20 mouse cellular contexts compared by ENCODE assay signal in the genomic region with DNA sequence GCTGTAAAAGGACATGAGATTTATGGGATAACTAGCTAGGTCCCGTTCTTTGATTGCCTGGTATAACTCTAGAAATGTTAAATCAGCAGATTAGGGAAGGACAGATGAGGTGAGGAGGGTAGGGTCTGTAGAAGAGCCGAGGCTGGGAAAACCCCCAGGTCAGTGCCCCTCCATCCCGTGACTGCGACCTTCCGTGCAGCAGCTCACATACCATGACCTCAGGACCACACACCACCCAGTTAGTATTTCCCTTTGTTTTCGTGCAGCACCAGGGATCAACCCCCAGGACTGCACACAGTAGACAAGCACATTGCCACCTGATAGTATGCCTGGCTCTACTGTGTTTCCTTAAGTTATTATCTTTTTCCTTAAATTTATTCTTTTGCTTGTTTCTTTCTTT. TPM values are rescaled to one million over a fixed set of nuclear protein-coding genes. Genes with fewer than 3 reads are reported as not detected.
"Had no signal": no experiment of that assay in that cellular context is flagged by ENCODE, and none has a peak within 500 bp of the region (broad histone marks: within the 10 kb centered on the region; RNA-seq: fewer than 3 reads in every experiment).

No protein-coding gene starts in this region.

- H3K4me3 ChIP-seq: left cerebral cortex, adult 2 months; limb, embryonic 12.5 days; limb, embryonic 15.5 days; midbrain, embryonic 12.5 days; midbrain, embryonic 15.5 days; neural tube, embryonic 12.5 days had no signal

- H3K9ac ChIP-seq: limb, embryonic 12.5 days; limb, embryonic 15.5 days; liver, embryonic 14.5 days; liver, postnatal 0 days; lung, embryonic 14.5 days; midbrain, embryonic 12.5 days; midbrain, embryonic 15.5 days; neural tube, embryonic 12.5 days had no signal

- H3K36me3 ChIP-seq: limb, embryonic 12.5 days; limb, embryonic 15.5 days; midbrain, embryonic 12.5 days; midbrain, embryonic 15.5 days; neural tube, embryonic 12.5 days had no signal

- H3K4me2 ChIP-seq: limb, embryonic 12.5 days; limb, embryonic 15.5 days; liver, embryonic 11.5 days; lung, embryonic 14.5 days; midbrain, embryonic 12.5 days; midbrain, embryonic 15.5 days; neural tube, embryonic 12.5 days had no signal

- H3K27me3 ChIP-seq: limb, embryonic 12.5 days; limb, embryonic 15.5 days; midbrain, embryonic 12.5 days; midbrain, embryonic 15.5 days; neural tube, embryonic 12.5 days had no signal

- H3K27ac ChIP-seq: kidney, postnatal 0 days; left cerebral cortex, adult 2 months; limb, embryonic 12.5 days; limb, embryonic 15.5 days; liver, embryonic 14.5 days; macrophage; midbrain, embryonic 12.5 days; midbrain, embryonic 15.5 days; neural tube, embryonic 12.5 days had no signal

- DNase-seq: kidney, adult 18-20 months; kidney, postnatal 4 days; layer of hippocampus, postnatal 36 days; liver, postnatal 0 days; lung, embryonic 14.5 days; thymus, postnatal 25 days had no signal

- H3K9me3 ChIP-seq: limb, embryonic 12.5 days; limb, embryonic 15.5 days; midbrain, embryonic 12.5 days; midbrain, embryonic 15.5 days; neural tube, embryonic 12.5 days had no signal

- H3K4me1 ChIP-seq: limb, embryonic 12.5 days; limb, embryonic 15.5 days; midbrain, embryonic 12.5 days; midbrain, embryonic 15.5 days; neural tube, embryonic 12.5 days had no signal

- ATAC-seq: intestine, embryonic 16.5 days; liver, postnatal 0 days; lung, postnatal 0 days; midbrain, embryonic 15.5 days had no signal

RNA-seq across cellular contexts. Expression of a gene that starts 30.1 kb away (rescaled TPM):
- total RNA-seq: layer of hippocampus, postnatal 36 days; left cerebral cortex, postnatal 10 days; left cerebral cortex, postnatal 36 days had no signal
- polyA plus RNA-seq: limb, embryonic 12.5 days had no signal
